Mouse (Mus musculus) lung, adult 2 months (tissue): ENCODE results near the gene Llgl2.

ENCODE experiments used
- CTCF ChIP-seq: fragments of 200-500 bp; IDR thresholded peaks from 2 replicates; pipeline ENCODE4 v1.5.1; 2011; ENCODE audit warnings: mild to moderate bottlenecking, low read length, control low read depth; ENCODE audit not compliant: insufficient read depth
- POLR2A ChIP-seq: fragments of 200-500 bp; IDR thresholded peaks from 2 replicates; pipeline ENCODE4 v1.6.1; 2011; ENCODE audit warnings: low read depth, mild to moderate bottlenecking, control low read depth, low read length, borderline replicate concordance; ENCODE audit errors: extremely low read depth

- TF ChIP-seq POLR2A = no peak
- no peak for TF ChIP-seq CTCF
These were observed 52.1 kb downstream of the Llgl2 start for GRCm38 (mm10) chr11:115875935-115876334.
